Mouse (Mus musculus): ENCODE measurements around the gene Irf2bp2. TPM values are rescaled to one million over a fixed set of nuclear protein-coding genes. Genes with fewer than 3 reads are reported as not detected.

The Irf2bp2 gene
- total RNA-seq, 2 experiments from 2014 or later = 62.6 to 73.0 TPM

- DNase-seq (ENCODE audit: low spot score in 2 of 2) = no peak
These were observed 5.8 kb downstream of the Irf2bp2 start for GRCm38 (mm10) chr8:126587836-126588503.

- DNase-seq (ENCODE audit: low spot score in 2 of 2) = no peak
These were observed 6.9 kb downstream of the Irf2bp2 start for GRCm38 (mm10) chr8:126586599-126587577.

- DNase-seq (ENCODE audit: low spot score in 2 of 2) = no peak
These were observed 7.7 kb downstream of the Irf2bp2 start for GRCm38 (mm10) chr8:126586101-126586500.

GRCm38 (mm10) chr8:126585561-126586031 lies 8.2 kb downstream of the Irf2bp2 start:
- DNase-seq (ENCODE audit: low spot score in 2 of 2) = peak in 1 of 2 experiments; percentile 51

GRCm38 (mm10) chr8:126584844-126585231 lies 8.9 kb downstream of the Irf2bp2 start:
- DNase-seq (ENCODE audit: low spot score in 2 of 2) = no peak

- peak; percentile 41 to 70 for DNase-seq (ENCODE audit: low spot score in 2 of 2)
These were observed 9.6 kb downstream of the Irf2bp2 start for GRCm38 (mm10) chr8:126583971-126584843.

GRCm38 (mm10) chr8:126583534-126583933 lies 10.3 kb downstream of the Irf2bp2 start:
- peak in 1 of 2 experiments; percentile 23 for DNase-seq (ENCODE audit: low spot score in 2 of 2)

GRCm38 (mm10) chr8:126583018-126583417 lies 10.8 kb downstream of the Irf2bp2 start:
- DNase-seq (ENCODE audit: low spot score in 2 of 2) = peak in 1 of 2 experiments; percentile 20

- peak; percentile 40 to 76 for DNase-seq (ENCODE audit: low spot score in 2 of 2)
These were observed 11.3 kb downstream of the Irf2bp2 start for GRCm38 (mm10) chr8:126582509-126582908.

GRCm38 (mm10) chr8:126581662-126582061 lies 12.1 kb downstream of the Irf2bp2 start:
- no peak for DNase-seq (ENCODE audit: low spot score in 2 of 2)

GRCm38 (mm10) chr8:126580826-126581225 lies 13.0 kb downstream of the Irf2bp2 start:
- DNase-seq (ENCODE audit: low spot score in 2 of 2) = no peak

- DNase-seq (ENCODE audit: low spot score in 2 of 2) = no peak
These were observed 13.7 kb downstream of the Irf2bp2 start for GRCm38 (mm10) chr8:126580086-126580485.

- DNase-seq (ENCODE audit: low spot score in 2 of 2) = no peak
These were observed 15.1 kb downstream of the Irf2bp2 start for GRCm38 (mm10) chr8:126578641-126579040.

- DNase-seq (ENCODE audit: low spot score in 2 of 2) = no peak
These were observed 16.9 kb downstream of the Irf2bp2 start for GRCm38 (mm10) chr8:126576919-126577318.

- DNase-seq (ENCODE audit: low spot score in 2 of 2) = no peak
These were observed 17.7 kb downstream of the Irf2bp2 start for GRCm38 (mm10) chr8:126576086-126576485.

- DNase-seq (ENCODE audit: low spot score in 2 of 2) = no peak
These were observed 18.7 kb downstream of the Irf2bp2 start for GRCm38 (mm10) chr8:126574882-126575637.

- no peak for DNase-seq (ENCODE audit: low spot score in 2 of 2)
These were observed 19.9 kb downstream of the Irf2bp2 start for GRCm38 (mm10) chr8:126573878-126574277.

GRCm38 (mm10) chr8:126573079-126573694 lies 20.6 kb downstream of the Irf2bp2 start:
- DNase-seq (ENCODE audit: low spot score in 2 of 2) = no peak

- DNase-seq (ENCODE audit: low spot score in 2 of 2) = no peak
These were observed 22.6 kb downstream of the Irf2bp2 start for GRCm38 (mm10) chr8:126571065-126571660.
